Mouse (Mus musculus): ENCODE measurements around the gene Mms22l.

GRCm38 (mm10) chr4:24625951-24626584 is 129.8 kb downstream of the Mms22l start:
- TF ChIP-seq CTCF (IDR thresholded peaks at IDR 0.05; ENCODE audit: extremely low read depth, insufficient read length, insufficient replicate concordance, low read depth, low read length) (no peak), POLR2A (IDR thresholded peaks at IDR 0.05; ENCODE audit: low read depth, low read length) (no peak)
